Mouse (Mus musculus) common myeloid progenitor, adult 5-6 weeks (primary cell): ENCODE data around the gene Rgs7. TPM values are rescaled to one million over a fixed set of nuclear protein-coding genes. Genes with fewer than 3 reads are reported as not detected.

Source experiments
- ATAC-seq: replicated peaks from 2 replicates; pipeline ENCODE4 v1.8.0; 2016; ENCODE audit warnings: low read depth, mild to moderate bottlenecking, moderate TSS enrichment, inconsistent platforms; ENCODE audit not compliant: poor library complexity, severe bottlenecking
- total RNA-seq: library from RNA; stranded (forward); fragments of 200-1000, 187-1606 nt; gene quantifications from 2 replicates; pipeline ENCODE4 v1.2.3, GENCODE M21; 2017

Rgs7 gene
- total RNA-seq, 1 experiment from 2014 or later = not detected

GRCm38 (mm10) chr1:175433622-175434204 is 58.6 kb downstream of the Rgs7 start:
- ATAC-seq = no peak

GRCm38 (mm10) chr1:175433128-175433527 is 59.2 kb downstream of the Rgs7 start:
- ATAC-seq = no peak

- ATAC-seq = no peak
Measured at GRCm38 (mm10) chr1:175431356-175432053, 60.8 kb downstream of the Rgs7 start.

- ATAC-seq = no peak
Measured at GRCm38 (mm10) chr1:175427112-175427511, 65.2 kb downstream of the Rgs7 start.

GRCm38 (mm10) chr1:175426393-175426792 is 65.9 kb downstream of the Rgs7 start:
- no peak for ATAC-seq

- ATAC-seq = no peak
Measured at GRCm38 (mm10) chr1:175420883-175421282, 71.4 kb downstream of the Rgs7 start.

- ATAC-seq = no peak
Measured at GRCm38 (mm10) chr1:175415728-175416127, 76.6 kb downstream of the Rgs7 start.

GRCm38 (mm10) chr1:175410399-175410798 is 81.9 kb downstream of the Rgs7 start:
- ATAC-seq = no peak

GRCm38 (mm10) chr1:175391894-175392293 is 100.4 kb downstream of the Rgs7 start:
- ATAC-seq = no peak

GRCm38 (mm10) chr1:175389250-175389649 is 103.0 kb downstream of the Rgs7 start:
- ATAC-seq = no peak

- no peak for ATAC-seq
Measured at GRCm38 (mm10) chr1:175385581-175386235, 106.6 kb downstream of the Rgs7 start.

GRCm38 (mm10) chr1:175372571-175372970 is 119.7 kb downstream of the Rgs7 start:
- ATAC-seq = no peak

GRCm38 (mm10) chr1:175368062-175368461 is 124.2 kb downstream of the Rgs7 start:
- ATAC-seq = no peak

- no peak for ATAC-seq
Measured at GRCm38 (mm10) chr1:175363606-175364005, 128.7 kb downstream of the Rgs7 start.

- no peak for ATAC-seq
Measured at GRCm38 (mm10) chr1:175359411-175360366, 132.6 kb downstream of the Rgs7 start.

- ATAC-seq = no peak
Measured at GRCm38 (mm10) chr1:175352921-175353320, 139.4 kb downstream of the Rgs7 start.

GRCm38 (mm10) chr1:175346162-175346561 is 146.1 kb downstream of the Rgs7 start:
- ATAC-seq = no peak

GRCm38 (mm10) chr1:175336191-175336590 is 156.1 kb downstream of the Rgs7 start:
- no peak for ATAC-seq

- ATAC-seq = no peak
Measured at GRCm38 (mm10) chr1:175333041-175333854, 159.1 kb downstream of the Rgs7 start.
